Mouse (Mus musculus) ovary, adult 18-20 months (tissue): ENCODE results near the gene Mast2.

Experiments used
- DNase-seq: peaks from one replicate; pipeline ENCODE4 v3.0.0; 2022; ENCODE audit warnings: low spot score, mixed read lengths

The Mast2 gene

GRCm38 (mm10) chr4:116406668-116407067 lies 57.3 kb downstream of the Mast2 start:
- DNase-seq: no peak

GRCm38 (mm10) chr4:116405955-116406351 lies 58.0 kb downstream of the Mast2 start:
- DNase-seq: no peak

- no peak for DNase-seq
These were observed 58.6 kb downstream of the Mast2 start for GRCm38 (mm10) chr4:116405276-116405954.

- DNase-seq: no peak
These were observed 60.1 kb downstream of the Mast2 start for GRCm38 (mm10) chr4:116403884-116404283.

GRCm38 (mm10) chr4:116402708-116403107 lies 61.3 kb downstream of the Mast2 start:
- DNase-seq: no peak

GRCm38 (mm10) chr4:116398051-116398450 lies 65.9 kb downstream of the Mast2 start:
- DNase-seq: no peak

GRCm38 (mm10) chr4:116377973-116378667 lies 85.9 kb downstream of the Mast2 start:
- DNase-seq: no peak

GRCm38 (mm10) chr4:116371676-116372075 lies 92.3 kb downstream of the Mast2 start:
- peak; percentile 49 for DNase-seq

GRCm38 (mm10) chr4:116358099-116358498 lies 105.9 kb downstream of the Mast2 start:
- DNase-seq: no peak

GRCm38 (mm10) chr4:116352919-116353318 lies 111.1 kb downstream of the Mast2 start:
- DNase-seq: no peak

GRCm38 (mm10) chr4:116352496-116352895 lies 111.5 kb downstream of the Mast2 start:
- DNase-seq: no peak

- no peak for DNase-seq
These were observed 121.9 kb downstream of the Mast2 start for GRCm38 (mm10) chr4:116342119-116342518.

- no peak for DNase-seq
These were observed 127.7 kb downstream of the Mast2 start for GRCm38 (mm10) chr4:116336294-116336693.

- no peak for DNase-seq
These were observed 134.7 kb downstream of the Mast2 start for GRCm38 (mm10) chr4:116329256-116329655.

GRCm38 (mm10) chr4:116322127-116322526 lies 141.9 kb downstream of the Mast2 start:
- DNase-seq: no peak

- DNase-seq: no peak
These were observed 146.4 kb downstream of the Mast2 start for GRCm38 (mm10) chr4:116317575-116317974.

GRCm38 (mm10) chr4:116304551-116304950 lies 159.4 kb downstream of the Mast2 start:
- DNase-seq: no peak

- peak; percentile 15 for DNase-seq
These were observed 163.1 kb downstream of the Mast2 start for GRCm38 (mm10) chr4:116300878-116301355.

GRCm38 (mm10) chr4:116293296-116293695 lies 170.7 kb downstream of the Mast2 start:
- DNase-seq: no peak

GRCm38 (mm10) chr4:116291561-116291960 lies 172.4 kb downstream of the Mast2 start:
- no peak for DNase-seq

GRCm38 (mm10) chr4:116282211-116282610 lies 181.8 kb downstream of the Mast2 start:
- DNase-seq: no peak

- no peak for DNase-seq
These were observed 195.8 kb downstream of the Mast2 start for GRCm38 (mm10) chr4:116268220-116268619.
